Mouse (Mus musculus) gastrocnemius, postnatal 36 days (tissue): ENCODE data around the gene Tmem138. TPM values are rescaled to one million over a fixed set of nuclear protein-coding genes. Genes with fewer than 3 reads are reported as not detected.

Experiments used
- DNase-seq, 2 experiments: peaks; one replicate each; pipeline ENCODE4 v3.0.0; 2022
- intact Hi-C: fragments of 180-260 bp; cut with DNase I; formaldehyde crosslinking; loops from one replicate; pipeline ENCODE4 v1.15.1; 2025
- long read RNA-seq, 2 experiments: library from polyadenylated mRNA; stranded (forward); transcript quantifications; one replicate each; pipeline ENCODE4 v2.0.0; 2021
- total RNA-seq, 2 experiments: library from RNA; stranded (reverse); gene quantifications; 2 replicates each; pipeline ENCODE4 v1.2.3; 2021

The Tmem138 gene
- under 1 TPM; 0.71 to 0.94 TPM for total RNA-seq
- long read RNA-seq, experiment 1, partial matches to known transcripts = 0 of 2 reads
- long read RNA-seq, experiment 1, other reads (novel, unspliced or antisense) = 1 of 2 reads
- long read RNA-seq, experiment 2 = 0 reads

- intact Hi-C loops = no loop called here
These were observed at the start of gene Tmem138, which contains the start of gene Cyb561a3 for GRCm38 (mm10) chr19:10576690-10577561. Tmem138 (minus strand) TSS chr19:10577362. Cyb561a3 (plus strand) TSS chr19:10577172.

DNA sequence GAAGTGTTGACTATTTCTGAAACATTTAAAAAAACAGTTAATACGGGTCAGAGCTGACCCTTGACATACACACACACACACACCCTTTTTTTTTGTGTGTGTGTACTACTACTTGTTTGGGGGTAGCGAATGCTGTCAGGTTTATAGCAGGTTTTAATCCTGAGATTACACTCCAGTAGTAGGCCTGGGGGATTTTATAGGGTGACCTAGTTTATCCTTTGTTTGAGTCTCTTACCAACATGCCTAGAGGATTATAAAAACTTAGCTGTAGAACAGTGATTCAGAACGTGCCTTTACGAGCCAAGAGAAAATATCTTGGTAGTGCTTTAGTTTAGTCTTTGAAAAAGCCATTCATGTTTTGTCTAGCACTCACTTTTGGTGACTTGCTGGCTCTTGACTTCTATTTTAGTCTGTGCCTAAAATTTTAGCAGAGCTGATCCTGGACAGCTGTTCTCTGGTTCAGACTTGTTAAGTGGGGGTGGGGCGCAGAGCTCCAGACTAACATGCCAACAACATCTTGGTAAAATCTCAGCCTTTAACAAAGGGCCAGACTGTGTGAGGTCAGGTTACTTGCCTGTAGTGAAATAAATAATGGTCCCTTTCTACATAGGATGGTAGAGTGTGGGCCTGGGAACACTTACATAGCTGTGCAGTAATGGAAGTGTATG is 31.5 kb upstream of the Tmem138 start:
- intact Hi-C loops = no loop called here
- no peak for DNase-seq

More at GRCm38 (mm10) chr19:10576690-10577561, at the start of gene Tmem138, which contains the start of gene Cyb561a3:
- DNase-seq = peak; percentile 89 to 92

GRCm38 (mm10) chr19:10605901-10606622 is 28.9 kb upstream of the Tmem138 start:
- intact Hi-C loops = no loop called here
- no peak for DNase-seq

DNA sequence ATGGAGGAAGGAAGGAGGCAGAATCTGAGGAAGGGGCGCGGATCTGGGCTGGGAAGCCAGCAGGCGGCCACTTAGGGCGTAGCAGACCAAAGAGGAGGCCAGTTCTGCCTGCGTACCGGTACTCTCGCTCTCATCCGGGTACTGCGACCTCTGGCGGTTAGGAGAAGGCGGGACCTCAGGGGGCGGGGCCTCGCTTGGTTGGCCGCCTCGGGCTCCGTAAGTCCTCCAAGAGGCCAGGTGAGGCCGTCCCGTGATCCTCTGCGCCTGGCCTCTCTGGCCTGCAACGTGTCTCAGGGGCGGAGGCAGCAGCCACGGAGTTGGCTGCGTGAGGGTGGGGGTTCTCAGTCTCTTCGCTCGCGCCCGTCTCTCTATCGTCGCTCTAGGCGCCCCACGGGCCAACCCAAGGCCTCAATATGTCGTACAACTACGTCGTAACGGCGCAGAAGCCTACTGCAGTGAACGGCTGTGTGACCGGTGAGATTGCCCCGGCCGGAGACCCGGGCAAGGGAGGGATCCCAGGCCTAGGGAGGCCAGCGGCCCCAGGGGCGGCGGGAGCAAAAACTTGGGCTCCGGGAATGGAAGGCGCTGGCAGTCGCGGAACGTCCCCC is 28.2 kb upstream of the Tmem138 start, which contains the start of the genes Ddb1 and Tkfc:
Gene Ddb1 (plus strand): TSS at position 35 of the 608 bp plus-strand sequence.
Gene Tkfc (minus strand): TSS at position 362 of the 608 bp plus-strand sequence.
- intact Hi-C loops = no loop called here
- DNase-seq = peak; percentile 98 to 99

DNA sequence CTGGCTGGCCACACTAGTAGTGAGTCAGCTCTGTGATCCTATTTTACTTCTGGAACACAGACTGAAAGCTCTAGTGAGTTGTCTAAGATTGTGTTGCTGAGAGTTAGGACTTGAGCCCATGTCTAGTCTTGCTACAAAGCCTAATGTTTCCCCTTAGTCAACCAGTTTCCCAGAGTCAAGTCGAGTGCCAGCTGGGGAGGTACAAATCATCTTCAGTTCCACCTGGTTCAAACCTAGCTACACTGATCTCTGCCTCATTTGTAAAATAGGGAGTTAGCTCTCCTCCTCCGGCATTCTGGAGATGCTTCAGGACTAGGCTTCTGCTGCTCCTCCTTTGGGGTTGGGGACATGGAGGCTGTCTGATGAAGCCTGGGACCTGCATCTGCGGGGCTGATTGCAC is 27.4 kb upstream of the Tmem138 start:
- DNase-seq = no peak
- intact Hi-C loops = loop anchor here (5.0 kb wide), 1 partner anchor 47 kb away; the partner anchor contains the start of gene Tmem216

GRCm38 (mm10) chr19:10603660-10604523 is 26.7 kb upstream of the Tmem138 start:
- no peak for DNase-seq
- intact Hi-C loops = loop anchor here (5.0 kb wide), 1 partner anchor 47 kb away; the partner anchor contains the start of gene Tmem216

- intact Hi-C loops = loop anchor here (5.0 kb wide), 1 partner anchor 45 kb away; the partner anchor contains the start of gene Tmem216
- peak; percentile 77 to 79 for DNase-seq
These were observed 25.6 kb upstream of the Tmem138 start for GRCm38 (mm10) chr19:10602787-10603186.

GRCm38 (mm10) chr19:10602247-10602769 is 25.1 kb upstream of the Tmem138 start:
- intact Hi-C loops = loop anchor here (5.0 kb wide), 1 partner anchor 45 kb away; the partner anchor contains the start of gene Tmem216
- DNase-seq = no peak

GRCm38 (mm10) chr19:10599648-10600047 is 22.5 kb upstream of the Tmem138 start:
- no peak for DNase-seq
- intact Hi-C loops = loop anchor here (5.0 kb wide), 1 partner anchor 42 kb away; the partner anchor contains the start of gene Tmem216

GRCm38 (mm10) chr19:10598188-10598587 is 21.0 kb upstream of the Tmem138 start:
- intact Hi-C loops = no loop called here
- no peak for DNase-seq

DNA sequence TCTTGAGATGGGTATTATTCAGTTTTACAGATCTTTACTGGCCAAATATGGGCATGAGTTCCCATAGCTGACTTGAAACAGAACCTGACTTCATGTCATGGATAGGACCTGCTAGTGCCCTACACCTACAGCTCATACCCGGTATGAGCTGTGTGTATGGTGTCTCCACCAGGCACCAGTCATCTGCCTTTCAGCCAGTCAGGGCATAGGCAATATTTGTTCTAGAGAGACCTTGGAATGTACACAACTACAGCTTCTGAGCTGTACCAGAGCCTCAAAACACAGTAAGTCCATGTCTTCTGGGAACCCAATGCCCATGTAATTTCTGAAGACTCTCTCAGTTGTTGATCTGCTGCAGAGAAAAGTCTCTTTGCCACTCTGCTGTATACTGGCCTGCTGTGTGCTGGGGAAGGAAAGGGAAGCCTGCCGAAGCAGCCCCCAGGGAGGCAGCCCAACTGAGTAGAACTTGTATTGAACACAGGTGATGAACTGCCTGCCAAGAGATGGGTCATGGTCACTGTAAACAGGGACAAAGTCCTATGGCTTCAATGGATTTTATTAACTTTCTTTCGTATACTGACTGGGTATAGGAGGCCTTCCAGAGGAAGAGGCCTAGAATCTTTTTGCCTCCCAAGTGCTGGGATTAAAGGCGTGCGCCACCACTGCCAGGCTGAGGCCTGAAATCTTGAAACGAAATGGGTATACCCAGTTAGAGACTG is 14.7 kb upstream of the Tmem138 start:
- intact Hi-C loops = no loop called here
- DNase-seq = no peak

GRCm38 (mm10) chr19:10590301-10590700 is 13.1 kb upstream of the Tmem138 start:
- intact Hi-C loops = no loop called here
- DNase-seq = no peak

GRCm38 (mm10) chr19:10589127-10589857 is 12.1 kb upstream of the Tmem138 start:
- DNase-seq = no peak
- intact Hi-C loops = no loop called here

DNA sequence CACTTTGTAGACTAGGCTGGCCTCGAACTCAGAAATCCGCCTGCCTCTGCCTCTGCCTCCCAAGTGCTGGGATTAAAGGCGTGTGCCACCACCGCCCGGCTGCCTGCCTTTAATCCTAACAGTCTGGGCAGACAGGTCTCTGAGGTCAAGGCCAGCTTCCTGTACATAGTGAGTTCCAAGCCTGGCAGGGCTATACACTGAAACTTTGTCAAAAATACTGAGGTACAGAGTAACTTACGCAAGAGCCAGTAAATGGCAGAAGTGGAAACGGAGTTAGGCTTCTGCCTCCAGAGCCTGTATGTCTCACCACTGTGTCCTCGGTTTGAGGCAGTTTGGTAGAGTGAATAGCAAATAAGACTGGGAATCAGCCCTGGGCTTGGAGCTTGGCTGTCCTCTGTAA is 10.1 kb upstream of the Tmem138 start:
- intact Hi-C loops = no loop called here
- no peak for DNase-seq

GRCm38 (mm10) chr19:10585112-10585511 is 8.0 kb upstream of the Tmem138 start:
- no peak for DNase-seq
- intact Hi-C loops = no loop called here

- intact Hi-C loops = no loop called here
- DNase-seq = no peak
These were observed 6.5 kb upstream of the Tmem138 start for GRCm38 (mm10) chr19:10583550-10584146.

DNA sequence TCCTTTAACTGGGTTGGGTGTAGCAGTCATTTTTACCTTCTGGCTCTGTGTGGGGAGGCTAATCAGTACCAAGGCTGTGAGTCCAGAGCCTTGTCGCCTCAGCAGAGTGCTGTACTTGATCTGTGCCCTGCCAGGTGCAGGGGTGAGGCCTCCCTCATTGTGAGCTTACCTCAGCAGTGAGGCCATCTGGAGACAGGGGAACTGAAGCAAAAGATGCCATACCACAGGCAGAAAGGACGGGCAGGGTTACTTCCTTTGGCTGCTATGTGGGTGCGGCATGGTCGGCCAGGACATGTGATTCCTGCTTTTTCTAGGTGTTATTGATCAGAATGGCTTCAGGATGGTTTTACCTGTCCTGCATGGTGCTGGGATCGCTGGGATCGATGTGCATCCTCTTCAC is 4.8 kb upstream of the Tmem138 start:
- no peak for DNase-seq
- intact Hi-C loops = no loop called here
